Mouse (Mus musculus) monocyte, adult 2 months (primary cell): ENCODE data around the gene Gm40193.
"Not testable (repeated sequence)": the region's sequence is repeated elsewhere in the genome, so short reads cannot be mapped to it uniquely, and the experiment has no call there.

ENCODE experiments used
- DNase-seq, 2 experiments: peaks; one replicate each; pipeline ENCODE4 v3.0.0; 2022; ENCODE audit warnings: low spot score in 2 of 2, low read depth in 1 of 2

Gm40193 gene

GRCm38 (mm10) chr11:70541415-70541814, 8.7 kb upstream of the Gm40193 start:
- DNase-seq: no peak

DNA sequence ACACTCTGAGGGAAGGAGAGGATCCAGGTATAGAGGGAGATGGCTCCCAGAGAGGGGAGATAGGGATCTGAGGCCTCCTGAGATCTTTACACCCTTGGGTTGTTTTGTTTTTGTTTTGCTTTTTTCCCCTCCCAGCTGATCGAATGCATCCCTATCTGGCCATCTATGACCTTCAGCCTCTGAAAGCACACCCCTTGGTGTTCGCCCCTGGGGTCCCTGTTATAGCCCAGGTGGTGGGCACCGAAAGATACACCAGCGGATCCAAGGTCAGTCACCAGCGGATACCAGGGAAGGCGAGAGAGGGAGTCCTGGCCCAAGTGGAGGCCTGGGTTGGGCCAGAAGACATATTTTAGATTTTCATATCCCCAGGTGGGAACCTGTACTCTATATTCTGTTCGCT, 8.2 kb upstream of the Gm40193 start:
- DNase-seq: no peak

DNA sequence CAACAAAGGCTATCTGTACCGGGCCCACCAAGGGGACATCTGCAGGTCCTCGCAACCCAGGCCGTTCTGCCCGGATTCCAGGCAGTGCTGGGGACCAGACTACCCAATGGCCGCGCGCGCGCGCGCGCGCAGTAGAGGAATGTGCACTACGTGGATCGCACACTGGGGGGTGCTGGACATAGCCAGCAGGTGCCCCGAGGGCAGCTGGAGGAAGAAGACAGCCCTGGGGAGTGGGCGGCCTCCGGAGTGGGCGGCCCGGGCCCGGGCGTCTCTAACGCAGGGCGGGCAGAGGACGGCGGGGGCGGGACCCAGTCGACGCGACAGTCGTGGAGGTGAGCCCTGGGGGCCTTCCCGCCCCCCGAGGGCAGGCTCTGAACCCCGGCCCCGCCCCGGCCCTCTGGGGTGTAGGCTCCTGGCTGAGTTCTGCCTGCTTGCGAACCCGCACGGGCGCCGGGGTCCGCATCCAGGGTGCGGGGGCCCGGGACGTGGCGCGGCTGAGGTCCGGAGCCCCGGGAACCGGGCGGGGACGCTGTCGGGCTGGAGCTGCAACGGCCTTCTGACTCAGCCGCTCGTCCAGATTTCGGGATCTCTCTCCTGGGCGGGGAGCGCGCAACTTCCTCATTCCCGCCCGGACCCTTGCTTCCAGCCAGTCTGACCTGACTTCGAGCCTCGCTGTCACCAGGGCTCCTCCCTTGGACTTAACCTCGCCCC, 7.3 kb upstream of the Gm40193 start, which contains the start of gene Pld2:
Gene Pld2, plus strand, starts transcription at position 188 of the 711 bp plus-strand sequence.
- DNase-seq: peak; percentile 36 to 74

GRCm38 (mm10) chr11:70539423-70539822, 6.7 kb upstream of the Gm40193 start:
- no peak for DNase-seq

DNA sequence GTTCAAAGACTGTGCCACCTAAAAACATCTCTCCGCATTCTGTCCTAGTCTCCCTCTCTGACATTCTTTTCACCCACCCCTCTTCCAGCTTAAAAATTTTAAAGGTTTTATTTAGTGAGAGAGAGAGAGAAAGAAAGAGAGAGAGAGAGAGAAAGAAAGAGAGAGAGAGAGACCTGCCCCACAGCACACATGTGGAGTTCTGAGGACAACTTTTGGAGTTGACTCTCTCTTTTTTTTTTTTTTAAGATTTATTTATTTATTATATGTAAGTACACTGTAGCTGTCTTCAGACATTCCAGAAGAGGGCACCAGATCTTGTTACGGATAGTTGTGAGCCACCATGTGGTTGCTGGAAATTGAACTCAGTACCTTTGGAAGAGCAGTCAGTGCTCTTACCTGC, 1.7 kb downstream of the Gm40193 start:
- DNase-seq: not testable (repeated sequence)

- DNase-seq: no peak
Measured at GRCm38 (mm10) chr11:70528610-70529009, 4.1 kb downstream of the Gm40193 start.

DNA sequence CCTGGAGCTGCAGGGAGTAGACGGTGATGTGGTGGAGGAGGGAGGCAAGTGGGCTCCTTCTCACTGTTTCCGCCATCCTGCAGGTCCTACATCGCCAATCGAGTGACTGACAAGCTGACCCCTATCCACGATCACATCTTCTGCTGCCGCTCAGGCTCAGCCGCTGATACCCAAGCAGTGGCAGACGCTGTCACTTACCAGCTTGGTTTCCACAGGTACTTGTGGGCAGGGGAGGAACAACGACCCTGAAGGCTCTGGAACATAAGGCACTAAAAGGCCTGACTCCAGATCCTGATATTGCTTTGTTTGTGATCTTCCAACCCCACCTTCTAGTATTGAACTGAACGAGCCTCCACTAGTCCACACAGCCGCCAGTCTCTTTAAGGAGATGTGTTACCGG, 6.5 kb downstream of the Gm40193 start:
- DNase-seq: no peak

DNA sequence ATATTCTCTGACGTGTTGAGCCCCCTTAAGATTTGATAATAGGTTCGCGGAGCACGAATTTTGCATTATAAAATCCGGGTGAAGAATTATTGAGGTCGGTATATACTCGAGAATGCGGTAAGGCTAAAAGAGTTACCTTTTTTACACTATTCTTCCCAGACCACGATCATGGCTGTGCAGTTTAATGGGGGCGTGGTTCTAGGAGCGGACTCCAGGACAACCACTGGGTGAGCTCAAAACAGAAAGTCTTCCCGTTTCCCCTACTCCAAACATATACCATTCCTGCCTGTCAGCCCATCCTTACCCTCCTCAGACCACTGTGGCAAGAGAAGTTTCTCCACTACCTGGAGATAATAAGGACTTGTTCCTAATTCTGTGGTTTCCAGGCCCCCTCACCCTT, 7.0 kb downstream of the Gm40193 start:
- no peak for DNase-seq

DNA sequence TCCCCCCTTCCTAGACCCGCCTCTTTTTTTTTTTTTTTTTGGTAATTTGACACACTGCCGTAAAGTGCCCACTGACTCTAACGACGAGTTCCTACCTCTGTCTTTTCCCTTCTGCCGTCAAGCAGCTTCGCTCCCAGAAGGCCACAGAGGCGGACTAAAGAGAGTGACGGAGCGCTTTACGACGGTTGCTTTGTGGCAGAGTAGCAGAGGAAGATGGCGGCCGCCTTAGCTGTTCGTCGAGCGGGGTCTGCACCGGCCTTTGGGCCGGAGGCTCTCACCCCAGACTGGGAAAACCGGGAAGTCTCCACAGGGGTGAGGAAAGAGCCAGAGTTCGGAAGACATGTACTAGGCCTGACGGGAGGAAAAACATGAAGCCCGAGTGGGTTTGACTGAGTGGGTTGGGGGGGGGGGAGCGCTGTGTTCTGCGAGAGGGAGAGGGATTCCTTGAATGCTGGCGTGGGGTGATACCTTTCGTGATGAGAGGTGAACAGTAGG, 7.5 kb downstream of the Gm40193 start, which contains the start of gene Psmb6:
Gene Psmb6, plus strand, starts transcription at position 184 of the 495 bp plus-strand sequence.
- DNase-seq: peak; percentile 77 to 78

GRCm38 (mm10) chr11:70524782-70525181, 8.0 kb downstream of the Gm40193 start:
- no peak for DNase-seq

- not testable (repeated sequence) for DNase-seq
Measured at GRCm38 (mm10) chr11:70523306-70523989, 9.3 kb downstream of the Gm40193 start.

DNA sequence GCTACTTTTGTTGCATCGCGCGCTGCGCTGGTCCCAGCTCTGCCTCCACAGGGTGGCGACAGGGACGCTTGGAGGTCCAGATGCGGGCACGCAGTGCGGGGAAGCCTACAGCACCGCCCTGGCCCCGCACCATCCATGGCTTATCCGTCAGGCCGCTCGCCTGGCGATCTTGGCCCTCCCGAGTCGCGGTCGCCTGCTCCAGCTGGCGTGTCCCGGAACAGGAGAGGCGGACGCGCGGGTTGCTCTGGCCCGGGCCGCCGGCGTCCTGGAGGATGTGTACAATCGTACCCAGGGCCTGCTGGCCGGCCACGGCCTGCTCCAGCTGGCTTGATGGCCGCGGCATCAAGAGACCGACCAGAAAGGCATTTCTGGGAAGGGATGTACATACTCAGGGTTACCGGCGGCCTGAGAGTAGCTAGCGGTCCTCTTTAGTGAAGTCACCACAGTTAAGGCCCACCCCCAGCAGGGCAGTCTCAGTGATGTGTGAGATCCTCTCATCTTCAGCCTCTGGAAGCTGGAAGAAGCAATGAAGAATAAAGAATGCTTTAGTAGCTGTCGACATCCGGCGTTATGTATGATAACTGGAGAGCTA, 12.5 kb downstream of the Gm40193 start:
- no peak for DNase-seq

GRCm38 (mm10) chr11:70518923-70519322, 13.8 kb downstream of the Gm40193 start, which contains the start of gene Gltpd2:
Gene Gltpd2, plus strand, starts transcription at chr11:70519196.
- DNase-seq: no peak

DNA sequence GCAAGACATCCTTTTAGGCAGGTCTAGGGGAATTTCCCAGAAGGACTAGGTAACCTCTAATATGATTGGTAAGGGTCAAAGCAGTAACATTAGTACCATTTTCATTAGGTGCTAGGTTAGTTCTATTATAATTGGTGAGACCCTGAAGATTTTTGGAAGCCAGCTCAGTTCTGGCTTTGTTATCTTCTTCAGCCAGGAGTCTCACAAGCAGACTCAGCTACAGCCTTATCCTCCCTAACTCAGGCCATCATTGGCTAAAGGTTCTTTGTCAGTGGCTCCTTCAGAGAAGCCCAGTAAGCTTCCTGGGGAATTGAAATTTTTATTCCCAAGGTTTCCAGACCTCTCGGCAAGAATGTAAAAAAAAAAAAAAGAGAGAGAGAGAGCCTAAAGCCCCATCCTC, 14.3 kb downstream of the Gm40193 start:
- no peak for DNase-seq

DNA sequence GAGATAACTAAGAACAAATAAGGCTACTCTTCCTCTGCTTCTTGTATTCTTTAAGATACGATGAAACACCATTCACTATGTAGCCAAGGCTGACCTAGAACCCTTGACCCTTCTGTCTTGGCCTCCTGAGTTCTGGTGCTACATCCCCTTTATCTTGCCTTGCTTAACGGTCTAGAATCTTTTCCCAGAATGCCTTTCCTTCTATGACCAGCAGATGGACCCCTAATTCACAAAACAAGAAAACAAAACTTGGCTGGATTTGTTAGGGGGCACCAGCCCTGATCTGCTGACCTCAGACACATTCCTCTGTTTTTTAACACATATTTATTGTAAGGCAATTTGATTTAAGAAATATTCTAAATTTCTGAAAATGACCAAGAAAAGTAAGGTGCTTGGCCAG, 16.4 kb downstream of the Gm40193 start:
- no peak for DNase-seq

- DNase-seq: no peak
Measured at GRCm38 (mm10) chr11:70514288-70514687, 18.5 kb downstream of the Gm40193 start, which contains the start of gene Vmo1. Gene Vmo1, minus strand, starts transcription at chr11:70514616.

DNA sequence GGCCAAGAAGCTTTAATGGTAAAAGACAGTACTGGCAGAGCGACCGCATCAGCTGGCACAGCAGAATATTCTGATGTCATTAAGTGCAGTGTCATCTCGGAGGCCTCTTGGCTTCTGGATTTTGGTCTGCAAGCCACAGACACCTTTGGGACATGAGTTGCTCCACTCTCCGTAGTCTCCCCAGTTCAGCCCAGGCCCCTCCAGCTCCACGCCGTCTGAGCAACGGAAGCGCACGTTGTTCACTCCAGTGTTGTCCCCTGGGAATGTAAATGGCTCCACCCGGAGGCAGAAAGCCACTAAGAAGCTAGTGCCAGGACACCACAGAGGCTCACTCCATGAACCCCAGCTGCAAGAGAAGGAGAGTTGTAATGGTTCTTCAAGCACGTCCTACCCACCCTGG, 19.2 kb downstream of the Gm40193 start:
- DNase-seq: no peak

DNA sequence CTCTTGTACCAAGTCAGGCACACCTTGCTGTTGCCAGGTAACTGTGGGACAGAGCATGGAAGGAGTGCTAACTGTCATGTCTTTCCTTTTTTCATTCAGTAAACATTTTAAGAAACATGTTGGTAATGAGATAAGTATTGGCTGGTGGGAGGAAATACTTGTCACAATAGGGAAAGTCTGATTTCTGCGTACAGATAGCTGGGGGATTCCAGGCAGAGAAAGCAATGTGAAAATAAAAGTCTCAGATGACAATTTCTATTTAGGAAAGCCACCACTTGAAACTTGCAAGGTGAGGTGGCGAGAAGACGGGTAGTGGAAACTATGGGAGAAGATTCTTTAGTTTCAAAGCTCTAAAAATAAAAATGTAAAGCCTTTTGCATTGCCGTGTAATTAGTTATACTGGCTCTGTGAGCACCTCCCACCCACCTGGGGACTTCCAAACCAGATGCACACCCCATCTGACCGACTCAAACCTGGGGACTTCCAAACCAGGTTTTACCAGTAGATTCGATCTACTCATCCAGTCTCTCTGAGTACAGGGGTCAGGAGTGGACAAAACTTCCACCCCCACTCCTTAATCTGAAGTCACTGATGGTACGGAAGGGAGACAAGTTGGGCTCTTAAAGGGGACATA, 19.9 kb downstream of the Gm40193 start:
- DNase-seq: no peak

GRCm38 (mm10) chr11:70511825-70512224, 20.9 kb downstream of the Gm40193 start:
- no peak for DNase-seq

DNA sequence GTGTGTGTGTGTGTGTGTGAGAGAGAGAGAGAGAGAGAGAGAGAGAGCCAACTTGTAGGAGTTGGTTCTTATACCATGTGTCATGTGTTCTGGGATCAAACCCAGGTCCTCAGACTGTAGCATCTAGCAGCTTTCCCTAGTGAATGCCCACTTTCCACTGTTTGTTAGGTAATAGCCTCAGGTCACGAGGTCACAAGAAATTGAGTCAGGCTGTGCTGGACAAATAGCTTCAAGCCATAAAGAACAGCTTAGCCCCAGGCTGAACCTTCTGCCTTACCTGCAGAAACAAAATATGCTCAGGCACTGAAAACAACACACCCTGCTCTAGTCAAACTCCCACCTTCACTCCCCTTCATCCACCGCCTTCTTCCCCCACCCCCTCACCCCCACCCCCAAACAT, 21.5 kb downstream of the Gm40193 start:
- DNase-seq: no peak
